In the genomic region with DNA sequence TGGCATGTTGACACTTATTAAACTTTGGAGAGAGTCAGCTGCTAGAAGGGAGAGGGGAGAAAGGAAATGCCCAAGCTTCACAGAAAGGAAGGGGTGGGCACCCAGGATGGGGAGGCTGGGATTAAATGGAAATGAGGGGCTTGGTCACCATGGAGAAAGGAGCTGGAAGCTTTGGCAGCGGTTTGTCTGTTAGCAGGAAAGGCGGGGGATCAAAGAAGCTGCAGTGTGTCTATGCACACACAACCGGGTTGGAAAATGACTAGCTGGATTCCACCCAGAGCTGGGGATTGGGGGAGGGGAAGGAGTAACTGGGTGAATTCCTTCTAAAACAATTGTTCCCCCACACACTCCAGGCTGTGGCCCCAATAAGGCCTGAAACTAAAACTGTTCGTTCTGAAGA, we compare ENCODE assay signal across 9 mouse cellular contexts. TPM values are rescaled to one million over a fixed set of nuclear protein-coding genes. Genes with fewer than 3 reads are reported as not detected.
DNase-seq lines count a peak whose midpoint lies in the region; ATAC-seq lines count a peak whose summit lies in the region.
"Had no signal": no experiment of that assay in that cellular context is flagged by ENCODE, and none has a peak within 500 bp of the region (broad histone marks: within the 10 kb centered on the region; RNA-seq: fewer than 3 reads in every experiment).

No protein-coding gene starts in this region.

- no peak overlapping the region for H3K9ac ChIP-seq in embryonic facial prominence, embryonic 13.5 days
- H3K9ac ChIP-seq in hindbrain, embryonic 15.5 days = no peak overlapping the region
- no peak overlapping the region for H3K9ac ChIP-seq in neural tube, embryonic 12.5 days

- DNase-seq in layer of hippocampus, adult 18-20 months (ENCODE audit: low spot score in 2 of 2) = peak; percentile 25 to 32
- no peak for DNase-seq in layer of hippocampus, postnatal 25 days (ENCODE audit: extremely low spot score in 1 of 2, low spot score in 1 of 2)
- DNase-seq in adrenal gland, postnatal 36 days = no peak
- DNase-seq in cerebellum, adult 18-20 months = no peak
- DNase-seq: cerebellum, adult 2 months had no signal

- no peak for ATAC-seq in embryonic facial prominence, embryonic 13.5 days (ENCODE audit: insufficient number of reproducible peaks, insufficient read depth, low FRiP score, low TSS enrichment, low read depth)
- peak; percentile 65; the same call in 1 of the 2 replicates for ATAC-seq in hindbrain, embryonic 15.5 days (ENCODE audit: low FRiP score, low read depth)
- peak; percentile 11; the same call in 1 of the 2 replicates for ATAC-seq in neural tube, embryonic 12.5 days (ENCODE audit: low FRiP score, low read depth)
- ATAC-seq in megakaryocyte-erythroid progenitor cell, adult 5-6 weeks (replicated peaks; ENCODE audit: low FRiP score, low TSS enrichment, poor library complexity, severe bottlenecking) = no peak

- H3K36me3 ChIP-seq in embryonic facial prominence, embryonic 13.5 days = no peaks in the 10 kb centered on the region
- no peaks in the 10 kb centered on the region for H3K36me3 ChIP-seq in hindbrain, embryonic 15.5 days
- H3K36me3 ChIP-seq in neural tube, embryonic 12.5 days = no peaks in the 10 kb centered on the region

- 18% methylated on average over 4 of the region's 4 CpGs for WGBS in embryonic facial prominence, embryonic 13.5 days
- WGBS in hindbrain, embryonic 15.5 days = 12% methylated on average over 4 of the region's 4 CpGs
- 20% methylated on average over 4 of the region's 4 CpGs for WGBS in neural tube, embryonic 12.5 days

- H3K9me3 ChIP-seq in embryonic facial prominence, embryonic 13.5 days = no peaks in the 10 kb centered on the region
- H3K9me3 ChIP-seq in hindbrain, embryonic 15.5 days = no peaks in the 10 kb centered on the region
- H3K9me3 ChIP-seq in neural tube, embryonic 12.5 days = no peaks in the 10 kb centered on the region

- no peak overlapping the region for H3K4me2 ChIP-seq in embryonic facial prominence, embryonic 13.5 days
- H3K4me2 ChIP-seq in hindbrain, embryonic 15.5 days = no peak overlapping the region
- H3K4me2 ChIP-seq in neural tube, embryonic 12.5 days (replicated peaks) = peak overlapping the region; percentile 16; the same call in 1 of the 2 replicates

- peaks cover 44% of the 10 kb centered on the region for H3K4me1 ChIP-seq in embryonic facial prominence, embryonic 13.5 days
- peaks cover 34% of the 10 kb centered on the region for H3K4me1 ChIP-seq in hindbrain, embryonic 15.5 days (replicated peaks)
- H3K4me1 ChIP-seq in neural tube, embryonic 12.5 days = peaks cover 27% of the 10 kb centered on the region

- no peak overlapping the region for H3K4me3 ChIP-seq in embryonic facial prominence, embryonic 13.5 days
- H3K4me3 ChIP-seq in hindbrain, embryonic 15.5 days = no peak overlapping the region
- H3K4me3 ChIP-seq in neural tube, embryonic 12.5 days = no peak overlapping the region

- peaks cover 26% of the 10 kb centered on the region for H3K27me3 ChIP-seq in embryonic facial prominence, embryonic 13.5 days
- no peaks in the 10 kb centered on the region for H3K27me3 ChIP-seq in hindbrain, embryonic 15.5 days
- H3K27me3 ChIP-seq in neural tube, embryonic 12.5 days (replicated peaks) = 0 out of 2 replicates have a peak, but pooled peaks cover 2% of the 10 kb centered on the region

- peak overlapping the region; percentile 28; the same call in 1 of the 2 replicates for H3K27ac ChIP-seq in embryonic facial prominence, embryonic 13.5 days
- peak overlapping the region; percentile 43 for H3K27ac ChIP-seq in hindbrain, embryonic 15.5 days (replicated peaks)
- H3K27ac ChIP-seq in neural tube, embryonic 12.5 days = no peak overlapping the region

RNA-seq across cellular contexts. Expression of gene Tmem218, which starts 29.1 kb away (rescaled TPM):
- total RNA-seq in layer of hippocampus, adult 18-20 months (2021) = 1 to 10 TPM; 7.8 to 8.0 TPM
- total RNA-seq in layer of hippocampus, postnatal 25 days (2021) = 1 to 10 TPM; 7.9 to 8.5 TPM
- polyA plus RNA-seq in embryonic facial prominence, embryonic 13.5 days (2015; fragmentation: Nextera tagmentation; extraction: Ambion mirVana) = 14.9 and 17.4 TPM in 2 replicates
- 9.6 and 10.3 TPM in 2 replicates for polyA plus RNA-seq in hindbrain, embryonic 15.5 days (2015; fragmentation: Nextera tagmentation; extraction: Ambion mirVana)
- 11.7 and 13.4 TPM in 2 replicates for polyA plus RNA-seq in neural tube, embryonic 12.5 days (2016; fragmentation: Nextera tagmentation; extraction: Ambion mirVana)
- total RNA-seq in megakaryocyte-erythroid progenitor cell, adult 5-6 weeks (2014; fragmentation: Nextera tagmentation) = 3.4 and 4.7 TPM in 2 replicates
- total RNA-seq in megakaryocyte-erythroid progenitor cell, adult 5-6 weeks (2017) = 2.8 and 3.3 TPM in 2 replicates
- total RNA-seq in adrenal gland, postnatal 36 days (2021) = 1 to 10 TPM; 5.9 to 6.0 TPM

RNA-seq across cellular contexts. Expression of gene Pknox2, which starts 31.7 kb away (rescaled TPM):
- total RNA-seq in layer of hippocampus, adult 18-20 months (2021) = 10 to 100 TPM; 38.3 to 39.2 TPM
- 10 to 100 TPM; 29.3 to 41.2 TPM for total RNA-seq in layer of hippocampus, postnatal 25 days (2021)
- 10.9 and 11.3 TPM in 2 replicates for polyA plus RNA-seq in embryonic facial prominence, embryonic 13.5 days (2015; fragmentation: Nextera tagmentation; extraction: Ambion mirVana)
- 32.9 and 40.6 TPM in 2 replicates for polyA plus RNA-seq in hindbrain, embryonic 15.5 days (2015; fragmentation: Nextera tagmentation; extraction: Ambion mirVana)
- polyA plus RNA-seq in neural tube, embryonic 12.5 days (2016; fragmentation: Nextera tagmentation; extraction: Ambion mirVana) = 44.6 and 45.2 TPM in 2 replicates
- total RNA-seq in megakaryocyte-erythroid progenitor cell, adult 5-6 weeks (2014; fragmentation: Nextera tagmentation) = not detected in 2 replicates
- total RNA-seq in megakaryocyte-erythroid progenitor cell, adult 5-6 weeks (2017) = not detected in 2 replicates
- 1 to 10 TPM; 2.1 to 2.2 TPM for total RNA-seq in adrenal gland, postnatal 36 days (2021)

Comparison
In these comparisons a context has a peak if more than half of its experiments do, and no peak if none do; other contexts are left out.
1. DNase-seq: peak in layer of hippocampus, adult 18-20 months (2 of 2); none in layer of hippocampus, postnatal 25 days (0 of 2), adrenal gland, postnatal 36 days (0 of 2) and cerebellum, adult 18-20 months (0 of 2).
2. ATAC-seq: peak in hindbrain, embryonic 15.5 days (single experiment) and neural tube, embryonic 12.5 days (single experiment); none in embryonic facial prominence, embryonic 13.5 days (single experiment) and megakaryocyte-erythroid progenitor cell, adult 5-6 weeks (single experiment).
3. RNA of gene Pknox2, which starts 31.7 kb away (total RNA-seq): 29.3 to 41.2 TPM in layer of hippocampus, postnatal 25 days and 38.3 to 39.2 TPM in layer of hippocampus, adult 18-20 months; 2.1 to 2.2 TPM in adrenal gland, postnatal 36 days and not detected in megakaryocyte-erythroid progenitor cell, adult 5-6 weeks; every median in the first group is over 4 times any median in the second.